Mouse (Mus musculus) intestine, postnatal 0 days (tissue): Measurements from ENCODE around the gene Pard3. TPM values are rescaled to one million over a fixed set of nuclear protein-coding genes. Genes with fewer than 3 reads are reported as not detected.

Experiments
- ATAC-seq: fragments of 200-750 bp; cut with Nextera tagmentation; 2 replicates; pipeline ENCODE4 v1.8.0; 2017; ENCODE audit warnings: mild to moderate bottlenecking, moderate TSS enrichment, moderate library complexity
- H3K27ac ChIP-seq: fragments of 300-500 bp; sonication (generic); 2 replicates; pipeline ENCODE4 v1.5.1; 2014; ENCODE audit warnings: mild to moderate bottlenecking, low read depth, low read length, moderate library complexity
- H3K27me3 ChIP-seq: fragments of 300-500 bp; sonication (generic); replicated peaks from 2 replicates; pipeline ENCODE4 v1.6.1; 2014; ENCODE audit warnings: low read length, mixed read lengths; ENCODE audit not compliant: control insufficient read depth, insufficient read depth
- H3K36me3 ChIP-seq: fragments of 300-500 bp; sonication (generic); 2 replicates; pipeline ENCODE4 v1.6.1; 2014; ENCODE audit warnings: mild to moderate bottlenecking, moderate library complexity; ENCODE audit not compliant: control insufficient read depth, insufficient read depth
- H3K4me1 ChIP-seq: fragments of 300-500 bp; sonication (generic); replicated peaks from 2 replicates; pipeline ENCODE4 v1.6.1; 2014; ENCODE audit warnings: antibody characterized with exemption, low read length, mixed read lengths; ENCODE audit not compliant: control insufficient read depth, insufficient read depth
- H3K4me2 ChIP-seq: fragments of 300-500 bp; sonication (generic); replicated peaks from 2 replicates; pipeline ENCODE4 v1.6.1; 2014; ENCODE audit warnings: low read depth, mild to moderate bottlenecking, moderate library complexity
- H3K4me3 ChIP-seq: fragments of 300-500 bp; sonication (generic); 2 replicates; pipeline ENCODE4 v1.5.1; 2014; ENCODE audit warnings: low read depth, low read length
- H3K9ac ChIP-seq: fragments of 300-500 bp; sonication (generic); 2 replicates; pipeline ENCODE4 v1.6.1; 2014; ENCODE audit warnings: mild to moderate bottlenecking, low read depth, low read length
- H3K9me3 ChIP-seq: fragments of 300-500 bp; sonication (generic); 2 replicates; pipeline ENCODE4 v1.6.1; 2016; ENCODE audit warnings: mixed run types; ENCODE audit not compliant: control insufficient read depth
- CTCF ChIP-seq: sonication (generic); IDR thresholded peaks from 2 replicates; pipeline ENCODE4 v1.5.1; 2016; ENCODE audit warnings: low read depth, mild to moderate bottlenecking, control low read depth, antibody characterized with exemption, moderate library complexity
- WGBS: fragments of 180-500 bp; shearing (Covaris S2); extraction: QIAGEN DNeasy Blood & Tissue Kit; methylation state at CpG from one replicate; pipeline ENCODE4 v1.1.7; 2014; 5-methylcytosine and 5-hydroxymethylcytosine counted together
- polyA plus RNA-seq: library from polyadenylated mRNA; unstranded; fragments of >200 nt; fragmentation: Nextera tagmentation; extraction: Ambion mirVana; gene quantifications from 2 replicates; pipeline ENCODE4 v1.2.1, GENCODE M21; 2015

Pard3 gene
- polyA plus RNA-seq, 1 experiment from 2014 or later = 12.5 TPM

DNA sequence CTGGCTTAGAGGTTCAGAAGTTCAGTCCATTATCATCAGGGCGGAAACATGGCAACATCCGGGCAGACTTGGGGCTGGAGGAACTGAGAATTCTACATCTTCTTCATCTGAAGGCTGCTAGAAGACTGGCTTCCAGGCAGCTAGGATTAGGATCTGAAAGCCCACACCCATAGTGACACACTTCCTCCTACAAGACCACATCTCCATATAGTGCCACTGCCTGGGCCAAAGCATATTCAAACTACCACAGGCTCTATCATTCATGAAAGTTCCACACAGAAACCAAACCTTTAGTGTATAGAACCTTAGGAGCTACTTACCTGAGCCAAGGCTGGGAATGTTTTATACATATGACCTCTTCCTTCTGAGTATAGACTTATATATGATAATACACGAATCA is 476.6 kb downstream of the Pard3 start:
- H3K4me3 ChIP-seq = no peak overlapping the region
- WGBS = 84% methylated on average over 3 of the region's 3 CpGs
- H3K36me3 ChIP-seq = no peaks in the 10 kb centered on the region

DNA sequence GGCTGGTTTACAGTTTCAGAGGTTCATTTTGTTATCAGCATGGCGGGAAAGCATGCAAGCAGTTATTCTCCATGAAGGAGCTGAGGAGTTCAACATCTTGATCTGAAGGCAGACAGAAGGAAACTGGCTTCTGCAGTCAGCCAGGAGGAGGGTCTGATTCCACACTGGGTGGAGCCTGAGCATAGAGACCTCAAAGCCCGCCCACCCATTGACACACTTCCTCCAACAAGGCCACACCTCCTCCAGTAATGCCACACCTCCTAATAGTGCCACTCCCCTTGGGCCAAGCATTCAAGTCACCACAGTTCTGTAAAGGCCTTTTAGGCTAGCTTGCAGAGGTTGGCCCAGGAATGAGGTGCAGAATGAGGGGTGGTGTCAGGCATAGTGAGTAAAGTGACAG is 478.5 kb downstream of the Pard3 start:
- H3K9ac ChIP-seq = no peak overlapping the region
- H3K9me3 ChIP-seq = no peaks in the 10 kb centered on the region
- TF ChIP-seq CTCF = no peak
- H3K27me3 ChIP-seq = no peaks in the 10 kb centered on the region
- no peak overlapping the region for H3K4me3 ChIP-seq
- WGBS = 85% methylated on average over 2 of the region's 2 CpGs
- no peaks in the 10 kb centered on the region for H3K4me1 ChIP-seq
- H3K4me2 ChIP-seq = no peak overlapping the region
- no peak overlapping the region for H3K27ac ChIP-seq
- no peaks in the 10 kb centered on the region for H3K36me3 ChIP-seq
- ATAC-seq = no peak

More for the DNA sequence above, 476.6 kb downstream of the Pard3 start:
- Histone ChIP-seq H3K27ac (no peak overlapping the region), H3K9me3 (no peaks in the 10 kb centered on the region), H3K4me1 (no peaks in the 10 kb centered on the region), H3K4me2 (no peak overlapping the region), H3K9ac (no peak overlapping the region), H3K27me3 (no peaks in the 10 kb centered on the region)
- no peak for TF ChIP-seq CTCF
- ATAC-seq = peak; percentile 47

DNA sequence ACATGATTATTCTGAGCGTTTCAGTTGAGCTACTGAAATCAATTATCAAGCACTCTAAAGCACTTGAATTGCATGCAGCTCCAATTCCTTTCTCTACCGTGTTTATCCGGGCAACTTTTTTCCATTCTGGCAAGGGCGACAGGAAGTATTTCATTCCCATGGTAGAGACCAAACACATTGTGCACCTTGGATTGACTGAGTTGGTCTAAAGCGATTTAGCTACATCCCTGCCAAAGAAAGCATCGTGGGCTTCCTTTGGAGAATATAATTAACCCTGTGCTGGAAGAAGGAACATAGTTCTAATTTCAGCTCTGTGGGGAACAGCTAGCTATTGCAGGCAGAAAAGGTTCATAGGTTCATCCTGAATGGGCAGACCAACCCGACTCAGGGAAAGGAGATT is 480.0 kb downstream of the Pard3 start:
- Histone ChIP-seq H3K27ac (no peak overlapping the region), H3K27me3 (no peaks in the 10 kb centered on the region), H3K36me3 (no peaks in the 10 kb centered on the region), H3K4me3 (no peak overlapping the region), H3K9ac (no peak overlapping the region), H3K4me2 (no peak overlapping the region), H3K9me3 (no peaks in the 10 kb centered on the region), H3K4me1 (no peaks in the 10 kb centered on the region)
- ATAC-seq = no peak
- no peak for TF ChIP-seq CTCF
- 63% methylated on average over 7 of the region's 7 CpGs for WGBS

DNA sequence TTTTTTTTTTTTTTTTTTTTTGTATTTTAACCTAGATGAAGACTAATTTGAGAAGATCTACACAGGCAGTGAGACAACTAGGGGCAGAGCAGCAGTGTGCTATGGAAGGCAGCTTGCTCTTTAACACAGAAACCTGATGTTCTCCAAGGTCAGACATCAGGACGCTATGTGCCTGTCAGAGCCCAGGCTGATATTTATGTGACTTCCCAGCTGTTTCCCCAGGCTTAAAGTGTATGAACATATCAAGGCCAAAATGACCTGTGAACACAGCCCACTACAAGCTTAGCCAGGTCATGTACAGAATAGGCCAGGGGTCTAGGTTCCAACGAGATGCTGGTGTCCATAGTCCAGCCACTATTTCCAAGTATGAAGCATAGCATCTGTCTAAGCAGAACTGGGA is 482.5 kb downstream of the Pard3 start:
- Histone ChIP-seq H3K4me3 (no peak overlapping the region), H3K4me2 (no peak overlapping the region), H3K4me1 (no peaks in the 10 kb centered on the region), H3K36me3 (no peaks in the 10 kb centered on the region), H3K27me3 (no peaks in the 10 kb centered on the region), H3K27ac (no peak overlapping the region), H3K9ac (no peak overlapping the region), H3K9me3 (no peaks in the 10 kb centered on the region)
- no peak for TF ChIP-seq CTCF
- ATAC-seq = no peak
- 87% methylated on average over 2 of the region's 2 CpGs for WGBS

DNA sequence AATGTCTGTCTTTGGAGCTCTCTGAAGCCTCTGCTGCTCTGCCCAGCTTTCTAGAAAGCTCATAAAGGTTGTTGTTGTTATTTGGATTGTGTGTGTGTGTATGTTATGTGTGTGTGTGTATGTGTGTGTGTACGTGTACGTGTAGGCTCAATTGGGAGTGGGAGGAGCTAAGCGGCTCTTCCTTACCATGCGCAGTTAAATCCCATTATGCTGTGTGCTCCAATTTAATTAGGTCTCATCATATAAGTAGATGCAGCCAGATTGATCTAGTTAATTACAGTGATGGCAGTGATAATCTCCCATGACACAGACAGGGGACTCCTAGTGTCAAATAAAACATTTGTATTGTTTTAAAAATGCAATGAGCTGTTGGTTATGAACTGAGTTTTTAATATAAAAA is 487.2 kb downstream of the Pard3 start:
- WGBS = 84% methylated on average over 4 of the region's 4 CpGs
- Histone ChIP-seq H3K4me3 (no peak overlapping the region), H3K4me2 (no peak overlapping the region), H3K4me1 (no peaks in the 10 kb centered on the region), H3K36me3 (no peaks in the 10 kb centered on the region), H3K27ac (no peak overlapping the region), H3K9me3 (no peaks in the 10 kb centered on the region), H3K27me3 (no peaks in the 10 kb centered on the region), H3K9ac (no peak overlapping the region)
- no peak for ATAC-seq
- no peak for TF ChIP-seq CTCF

DNA sequence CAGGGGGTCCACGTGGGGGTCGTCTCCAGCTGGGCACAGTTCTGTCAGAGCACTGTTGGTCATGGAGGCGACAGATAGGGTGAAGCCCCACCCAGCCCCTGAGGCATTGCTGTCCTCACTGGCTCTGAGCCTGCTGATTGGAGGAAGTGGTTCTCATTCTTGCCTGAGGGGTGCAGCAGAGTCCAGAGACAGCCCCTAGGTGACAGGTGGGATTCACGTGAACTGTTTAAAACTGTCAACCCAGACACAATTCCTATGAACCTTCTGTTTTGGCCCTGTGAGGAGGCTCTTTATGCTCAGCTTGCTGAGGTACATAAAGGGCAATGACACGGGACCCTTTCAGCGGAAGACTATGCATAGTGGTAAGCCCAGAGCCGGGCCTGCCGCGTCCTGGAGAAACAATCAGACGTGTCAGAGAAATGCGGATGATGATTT is 488.5 kb downstream of the Pard3 start:
- H3K9me3 ChIP-seq = no peaks in the 10 kb centered on the region
- no peak overlapping the region for H3K4me3 ChIP-seq
- no peaks in the 10 kb centered on the region for H3K36me3 ChIP-seq
- no peaks in the 10 kb centered on the region for H3K27me3 ChIP-seq
- TF ChIP-seq CTCF = peak; percentile 25; the same call in 1 of the 2 replicates
- no peak overlapping the region for H3K4me2 ChIP-seq
- no peak overlapping the region for H3K27ac ChIP-seq
- ATAC-seq = no peak
- 70% methylated on average over 11 of the region's 11 CpGs for WGBS
- no peak overlapping the region for H3K9ac ChIP-seq
- no peaks in the 10 kb centered on the region for H3K4me1 ChIP-seq

DNA sequence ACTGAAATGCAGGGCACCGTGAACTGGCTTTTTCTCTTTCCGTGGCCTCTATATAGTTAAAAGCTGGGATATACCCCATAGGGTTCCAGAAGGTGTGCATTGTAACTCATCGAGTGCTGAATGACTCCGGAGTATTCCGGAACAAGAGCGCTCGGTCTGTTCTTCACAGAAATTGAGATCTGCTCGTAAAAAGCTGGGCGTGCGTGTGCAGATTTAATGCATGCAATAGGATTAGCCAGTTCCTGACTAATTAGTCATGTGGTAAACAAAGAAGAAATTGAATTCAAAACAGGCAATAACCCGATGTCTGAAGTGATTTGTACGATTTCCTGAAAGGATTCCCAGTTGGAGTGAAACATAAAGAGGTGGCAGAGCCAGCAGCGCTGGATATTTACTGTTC is 489.1 kb downstream of the Pard3 start:
- no peaks in the 10 kb centered on the region for H3K9me3 ChIP-seq
- no peaks in the 10 kb centered on the region for H3K36me3 ChIP-seq
- no peak overlapping the region for H3K4me2 ChIP-seq
- TF ChIP-seq CTCF = no peak
- ATAC-seq = no peak
- no peak overlapping the region for H3K27ac ChIP-seq
- H3K4me1 ChIP-seq = no peaks in the 10 kb centered on the region
- no peak overlapping the region for H3K9ac ChIP-seq
- H3K27me3 ChIP-seq = no peaks in the 10 kb centered on the region
- 85% methylated on average over 13 of the region's 13 CpGs for WGBS
- no peak overlapping the region for H3K4me3 ChIP-seq
